In genomic region chr17:46483561-46484001, GRCm38 (mm10) we compare ENCODE assay signal across 8 mouse cellular contexts. TPM values are rescaled to one million over a fixed set of nuclear protein-coding genes. Genes with fewer than 3 reads are reported as not detected.
DNase-seq lines count a peak whose midpoint lies in the region; ATAC-seq lines count a peak whose summit lies in the region.

No protein-coding gene starts in this region.

- H3K36me3 ChIP-seq in kidney, embryonic 16.5 days (ENCODE audit: insufficient read depth, low read length): no peaks in the 10 kb centered on the region
- H3K36me3 ChIP-seq in liver, embryonic 11.5 days (ENCODE audit: control insufficient read depth, insufficient read depth, low read length): no peaks in the 10 kb centered on the region

- peak overlapping the region; percentile 28 for H3K27ac ChIP-seq in kidney, embryonic 16.5 days (ENCODE audit: low read length)
- no peak overlapping the region for H3K27ac ChIP-seq in liver, embryonic 11.5 days (ENCODE audit: low read depth, low read length)

- 0% methylated on average over 16 of the region's 16 CpGs for WGBS in kidney, embryonic 16.5 days
- 2% methylated on average over 16 of the region's 16 CpGs for WGBS in liver, embryonic 11.5 days

- peak; percentile 82 for ATAC-seq in frontal cortex, adult (ENCODE audit: low TSS enrichment)
- peak; percentile 78 for ATAC-seq in kidney, embryonic 16.5 days (ENCODE audit: low FRiP score, low TSS enrichment)
- no peak; the same call in 1 of the 2 replicates for ATAC-seq in liver, embryonic 11.5 days (replicated peaks; ENCODE audit: low FRiP score)

- H3K4me3 ChIP-seq in kidney, embryonic 16.5 days (ENCODE audit: low read length): peak overlapping the region; percentile 45
- H3K4me3 ChIP-seq in liver, embryonic 11.5 days (ENCODE audit: low read depth, low read length): peak overlapping the region; percentile 39

- H3K27me3 ChIP-seq in kidney, embryonic 16.5 days (ENCODE audit: insufficient read depth, low read length): peaks cover 58% of the 10 kb centered on the region
- peaks cover 70% of the 10 kb centered on the region for H3K27me3 ChIP-seq in liver, embryonic 11.5 days (replicated peaks; ENCODE audit: control insufficient read depth, insufficient read depth, low read length)

- peak; percentile 54 for DNase-seq in layer of hippocampus, adult 11-12 months (ENCODE audit: low spot score)
- no peak for DNase-seq in layer of hippocampus, adult 9-10 months (ENCODE audit: low spot score)
- DNase-seq in cerebellum, adult 18-20 months: peak; percentile 78 to 88
- no peak for DNase-seq in liver, embryonic 11.5 days (ENCODE audit: low spot score)
- DNase-seq in retina, adult 2 months (ENCODE audit: low read depth, low spot score): peak; percentile 65
- no peak for DNase-seq in spleen, postnatal 14 days (ENCODE audit: low spot score in 2 of 2)

- peak overlapping the region; percentile 66 for H3K4me2 ChIP-seq in kidney, embryonic 16.5 days (replicated peaks; ENCODE audit: low read depth, low read length)
- H3K4me2 ChIP-seq in liver, embryonic 11.5 days: peak overlapping the region; percentile 68

- H3K4me1 ChIP-seq in kidney, embryonic 16.5 days (ENCODE audit: insufficient read depth, low read length): peaks cover 14% of the 10 kb centered on the region
- peaks cover 3% of the 10 kb centered on the region; the same call in 1 of the 2 replicates for H3K4me1 ChIP-seq in liver, embryonic 11.5 days (replicated peaks; ENCODE audit: control insufficient read depth, insufficient read depth, low read length)

- no peaks in the 10 kb centered on the region for H3K9me3 ChIP-seq in kidney, embryonic 16.5 days (ENCODE audit: low read length)
- no peaks in the 10 kb centered on the region for H3K9me3 ChIP-seq in liver, embryonic 11.5 days (ENCODE audit: control insufficient read depth, low read length)

- peak overlapping the region; percentile 62 for H3K9ac ChIP-seq in kidney, embryonic 16.5 days (replicated peaks; ENCODE audit: low read length)
- H3K9ac ChIP-seq in liver, embryonic 11.5 days (ENCODE audit: low read depth, low read length): no peak overlapping the region; the same call in 1 of the 2 replicates

RNA-seq across cellular contexts. Expression of gene Ttbk1, which starts 3.9 kb away (rescaled TPM):
- 0.15 and 0.23 TPM in 2 replicates for polyA plus RNA-seq in kidney, embryonic 16.5 days (2015; fragmentation: Nextera tagmentation; extraction: Ambion mirVana)
- 0.03 and 0.07 TPM in 2 replicates for polyA plus RNA-seq in liver, embryonic 11.5 days (2014; fragmentation: Nextera tagmentation; extraction: Ambion mirVana)

RNA-seq across cellular contexts. Expression of gene Dnph1, which starts 12.9 kb away (rescaled TPM):
- 56.5 and 60.3 TPM in 2 replicates for polyA plus RNA-seq in kidney, embryonic 16.5 days (2015; fragmentation: Nextera tagmentation; extraction: Ambion mirVana)
- 63.6 and 65.0 TPM in 2 replicates for polyA plus RNA-seq in liver, embryonic 11.5 days (2014; fragmentation: Nextera tagmentation; extraction: Ambion mirVana)

RNA-seq across cellular contexts. Expression of gene Slc22a7, which starts 45.3 kb away (rescaled TPM):
- 0.15 and 0.32 TPM in 2 replicates for polyA plus RNA-seq in kidney, embryonic 16.5 days (2015; fragmentation: Nextera tagmentation; extraction: Ambion mirVana)
- not detected in 2 replicates for polyA plus RNA-seq in liver, embryonic 11.5 days (2014; fragmentation: Nextera tagmentation; extraction: Ambion mirVana)

RNA-seq across cellular contexts. Expression of gene Crip3, which starts 54.9 kb away (rescaled TPM):
- polyA plus RNA-seq in kidney, embryonic 16.5 days (2015; fragmentation: Nextera tagmentation; extraction: Ambion mirVana): 0.54 and 0.68 TPM in 2 replicates
- 0.38 and 0.53 TPM in 2 replicates for polyA plus RNA-seq in liver, embryonic 11.5 days (2014; fragmentation: Nextera tagmentation; extraction: Ambion mirVana)

Comparison
In these comparisons a context has a peak if more than half of its experiments do, and no peak if none do; other contexts are left out.
1. DNase-seq: peak in layer of hippocampus, adult 11-12 months (single experiment), cerebellum, adult 18-20 months (2 of 2) and retina, adult 2 months (single experiment); none in layer of hippocampus, adult 9-10 months (single experiment), liver, embryonic 11.5 days (single experiment) and spleen, postnatal 14 days (0 of 2).